Mouse (Mus musculus): Measurements from ENCODE around the gene Tk1.

- no peak for TF ChIP-seq FLI1 (IDR thresholded peaks at IDR 0.05; ENCODE audit: low read length)
- TF ChIP-seq GATA1 (IDR thresholded peaks at IDR 0.05; ENCODE audit: borderline replicate concordance, low read length), result no peak
Observed at GRCm38 (mm10) chr11:117779434-117780198, 46.3 kb downstream of the Tk1 start.
